Mouse (Mus musculus): ENCODE results near the gene Tmx2.
A peak's percentile ranks its signal among the peaks of the same experiment; 100 is the strongest.

DNA sequence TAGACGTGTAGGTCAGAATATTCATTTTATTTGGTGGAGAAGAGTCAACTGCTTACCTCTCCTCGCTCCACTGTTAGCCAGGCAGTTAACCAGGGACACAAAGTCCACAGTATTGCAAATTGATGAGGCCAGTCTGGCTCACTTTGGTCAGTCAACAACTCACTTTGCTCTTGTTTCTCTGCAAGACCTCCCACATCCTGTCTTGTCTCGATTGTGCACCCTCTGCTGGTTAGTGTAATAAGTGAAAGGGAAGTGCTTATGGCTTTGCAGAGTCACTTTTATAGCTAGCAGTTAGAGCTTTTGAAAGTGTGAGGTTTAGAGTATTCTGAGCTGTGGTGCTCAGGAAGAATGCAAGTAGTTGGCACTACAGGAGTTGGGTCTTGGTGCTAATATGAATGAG, 18.7 kb downstream of the Tmx2 start:
- TF ChIP-seq CTCF (IDR thresholded peaks at IDR 0.05; ENCODE audit: control insufficient read depth, insufficient read depth, insufficient read length) (peak; percentile 32), MAX (IDR thresholded peaks at IDR 0.05) (no peak), USF1 (IDR thresholded peaks at IDR 0.05; ENCODE audit: low read depth) (no peak), CEBPB (IDR thresholded peaks at IDR 0.05; ENCODE audit: low read depth) (no peak)

Measured in C2C12 (cell line).